Mouse (Mus musculus): ENCODE measurements around the gene Ikzf4.

DNA sequence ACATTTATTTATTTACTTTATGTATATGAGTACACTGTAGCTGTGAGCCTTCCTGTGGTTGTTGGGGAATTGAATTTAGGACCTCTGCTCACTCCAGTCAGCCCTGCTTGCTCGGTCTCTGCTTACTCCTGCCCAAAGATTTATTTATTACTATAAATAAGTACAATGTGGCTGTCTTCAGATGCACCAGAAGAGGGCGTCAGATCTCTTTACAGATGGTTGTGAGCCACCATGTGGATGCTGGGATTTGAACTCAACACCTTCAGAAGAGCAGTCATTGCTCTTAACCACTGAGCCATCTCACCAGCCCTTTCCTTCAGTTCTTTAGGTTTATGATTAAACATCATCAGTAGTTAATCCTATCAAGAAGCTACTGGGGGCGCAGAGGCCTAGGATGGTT lies 30.9 kb downstream of the Ikzf4 start:
- no peak for TF ChIP-seq CTCF (IDR thresholded peaks at IDR 0.05; ENCODE audit: extremely low read depth, insufficient read depth, low read length)
- TF ChIP-seq POLR2A (IDR thresholded peaks at IDR 0.05; ENCODE audit: extremely low read depth, insufficient read depth, low read length): no peak
